Comparison of ENCODE assay signal across 7 mouse cellular contexts in the genomic region with DNA sequence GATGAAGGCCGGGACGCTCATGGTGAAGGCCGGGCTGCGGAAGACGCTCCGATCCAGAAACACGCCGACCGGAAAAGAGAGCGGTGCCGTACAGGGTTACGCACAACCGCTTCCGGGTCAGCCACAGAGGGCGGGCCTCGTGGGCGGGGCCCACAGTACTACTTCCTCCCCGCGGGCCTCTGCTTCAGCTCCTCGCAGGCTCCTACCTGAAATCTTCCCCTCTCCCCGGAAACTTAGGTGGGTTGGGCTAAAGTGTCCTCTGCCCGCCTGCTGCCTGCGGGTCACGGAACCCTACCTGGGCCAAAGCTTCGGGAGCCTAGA. TPM values are rescaled to one million over a fixed set of nuclear protein-coding genes. Genes with fewer than 3 reads are reported as not detected.
DNase-seq lines count a peak whose midpoint lies in the region; ATAC-seq lines count a peak whose summit lies in the region.

A gene (minus strand): TSS at position 114 of the 321 bp plus-strand sequence.

- 0% methylated on average over 25 of the region's 25 CpGs for WGBS in embryonic facial prominence, embryonic 12.5 days
- WGBS in limb, embryonic 11.5 days: under 1% methylated on average over 25 of the region's 25 CpGs
- 0% methylated on average over 25 of the region's 25 CpGs for WGBS in midbrain, embryonic 14.5 days

- H3K9me3 ChIP-seq in embryonic facial prominence, embryonic 12.5 days: no peaks in the 10 kb centered on the region
- H3K9me3 ChIP-seq in limb, embryonic 11.5 days (ENCODE audit: control insufficient read depth, low read length): no peaks in the 10 kb centered on the region
- no peaks in the 10 kb centered on the region for H3K9me3 ChIP-seq in midbrain, embryonic 14.5 days (ENCODE audit: control insufficient read depth, low read length)

- peak within 1 kb of the TSS; percentile 80; the same call in 1 of the 2 replicates for H3K27ac ChIP-seq in embryonic facial prominence, embryonic 12.5 days
- no peak within 1 kb of the TSS for H3K27ac ChIP-seq in limb, embryonic 11.5 days (replicated peaks; ENCODE audit: low read depth, low read length)
- H3K27ac ChIP-seq in midbrain, embryonic 14.5 days (replicated peaks; ENCODE audit: low read depth, low read length): peak within 1 kb of the TSS; percentile 73

- peak within 1 kb of the TSS; percentile 88 for H3K4me2 ChIP-seq in embryonic facial prominence, embryonic 12.5 days (replicated peaks)
- peak within 1 kb of the TSS; percentile 77 for H3K4me2 ChIP-seq in limb, embryonic 11.5 days (ENCODE audit: low read depth, severe bottlenecking)
- peak within 1 kb of the TSS; percentile 76 for H3K4me2 ChIP-seq in midbrain, embryonic 14.5 days (ENCODE audit: low read length)

- peak; percentile 94 for DNase-seq in adrenal gland, postnatal 25 days
- peak; percentile 99 for DNase-seq in heart, adult 11 months
- peak; percentile 96 for DNase-seq in kidney, adult 18-20 months
- DNase-seq in limb, embryonic 11.5 days (ENCODE audit: low spot score): peak; percentile 95
- DNase-seq in midbrain, embryonic 14.5 days: peak; percentile 96
- DNase-seq in spleen, adult 18-20 months: peak; percentile 89 to 96

- H3K36me3 ChIP-seq in embryonic facial prominence, embryonic 12.5 days: peaks cover 17% of the 10 kb centered on the region
- H3K36me3 ChIP-seq in limb, embryonic 11.5 days (ENCODE audit: control insufficient read depth, insufficient read depth, low read length): peaks cover 3% of the 10 kb centered on the region; the same call in 1 of the 2 replicates
- H3K36me3 ChIP-seq in midbrain, embryonic 14.5 days (ENCODE audit: control insufficient read depth, insufficient read depth, low read length): peaks cover 20% of the 10 kb centered on the region

- peaks cover 8% of the 10 kb centered on the region; the same call in 1 of the 2 replicates for H3K4me1 ChIP-seq in embryonic facial prominence, embryonic 12.5 days
- no peaks in the 10 kb centered on the region for H3K4me1 ChIP-seq in limb, embryonic 11.5 days (ENCODE audit: control insufficient read depth, insufficient read depth, low read length)
- peaks cover 11% of the 10 kb centered on the region for H3K4me1 ChIP-seq in midbrain, embryonic 14.5 days (ENCODE audit: control insufficient read depth, insufficient read depth, low read length)

- ATAC-seq in embryonic facial prominence, embryonic 12.5 days (ENCODE audit: insufficient number of reproducible peaks, insufficient read depth, low FRiP score, low TSS enrichment): peak; percentile 99
- peak; percentile 99 for ATAC-seq in limb, embryonic 11.5 days (ENCODE audit: insufficient number of reproducible peaks, low FRiP score, low TSS enrichment, low read depth)
- peak; percentile 100 for ATAC-seq in midbrain, embryonic 14.5 days (ENCODE audit: low FRiP score, low TSS enrichment)

- H3K27me3 ChIP-seq in embryonic facial prominence, embryonic 12.5 days: no peaks in the 10 kb centered on the region
- no peaks in the 10 kb centered on the region for H3K27me3 ChIP-seq in limb, embryonic 11.5 days (ENCODE audit: control insufficient read depth, insufficient read depth, low read length)
- H3K27me3 ChIP-seq in midbrain, embryonic 14.5 days (ENCODE audit: control insufficient read depth, insufficient read depth, low read length): no peaks in the 10 kb centered on the region

- peak within 1 kb of the TSS; percentile 80 for H3K4me3 ChIP-seq in embryonic facial prominence, embryonic 12.5 days
- H3K4me3 ChIP-seq in limb, embryonic 11.5 days (ENCODE audit: low read depth, low read length): peak within 1 kb of the TSS; percentile 90
- H3K4me3 ChIP-seq in midbrain, embryonic 14.5 days (replicated peaks; ENCODE audit: low read depth, low read length): peak within 1 kb of the TSS; percentile 90

- peak within 1 kb of the TSS; percentile 81 for H3K9ac ChIP-seq in embryonic facial prominence, embryonic 12.5 days
- H3K9ac ChIP-seq in limb, embryonic 11.5 days (ENCODE audit: low read length): peak within 1 kb of the TSS; percentile 93
- peak within 1 kb of the TSS; percentile 79 for H3K9ac ChIP-seq in midbrain, embryonic 14.5 days (replicated peaks; ENCODE audit: low read length)

RNA-seq across cellular contexts. Expression of the gene that starts here (rescaled TPM):
- total RNA-seq in adrenal gland, postnatal 25 days (2021): 132 and 150 TPM in 2 replicates
- polyA plus RNA-seq in embryonic facial prominence, embryonic 12.5 days (2016; fragmentation: Nextera tagmentation; extraction: Ambion mirVana): 276 and 283 TPM in 2 replicates
- 330 and 332 TPM in 2 replicates for polyA plus RNA-seq in limb, embryonic 11.5 days (2014; fragmentation: Nextera tagmentation; extraction: Ambion mirVana)
- polyA plus RNA-seq in midbrain, embryonic 14.5 days (2014; fragmentation: Nextera tagmentation; extraction: Ambion mirVana): 212 and 214 TPM in 2 replicates
